Mouse (Mus musculus) embryonic facial prominence, embryonic 13.5 days (tissue): ENCODE results near the gene Apobec3. TPM values are rescaled to one million over a fixed set of nuclear protein-coding genes. Genes with fewer than 3 reads are reported as not detected.
"Not testable (repeated sequence)": the region's sequence is repeated elsewhere in the genome, so short reads cannot be mapped to it uniquely, and the experiment has no call there.

Source experiments
- ATAC-seq: fragments of 200-750 bp; cut with Nextera tagmentation; 2 replicates; pipeline ENCODE4 v1.8.0; 2017; ENCODE audit warnings: low read depth; ENCODE audit not compliant: insufficient number of reproducible peaks, insufficient read depth, low FRiP score, low TSS enrichment
- H3K27ac ChIP-seq: fragments of 300-500 bp; sonication (generic); 2 replicates; pipeline ENCODE4 v1.5.1; 2015; ENCODE audit warnings: moderate library complexity, mild to moderate bottlenecking, inconsistent platforms
- H3K27me3 ChIP-seq: fragments of 300-500 bp; sonication (generic); 2 replicates; pipeline ENCODE4 v1.6.1; 2015; ENCODE audit warnings: mild to moderate bottlenecking, inconsistent platforms
- H3K36me3 ChIP-seq: fragments of 300-500 bp; sonication (generic); 2 replicates; pipeline ENCODE4 v1.6.1; 2015; ENCODE audit warnings: mild to moderate bottlenecking, inconsistent platforms
- H3K4me1 ChIP-seq: fragments of 300-500 bp; sonication (generic); 2 replicates; pipeline ENCODE4 v1.6.1; 2015; ENCODE audit warnings: inconsistent platforms
- H3K4me2 ChIP-seq: fragments of 300-500 bp; sonication (generic); 2 replicates; pipeline ENCODE4 v1.6.1; 2015; ENCODE audit warnings: moderate library complexity, mild to moderate bottlenecking, inconsistent platforms
- H3K4me3 ChIP-seq: fragments of 300-500 bp; sonication (generic); 2 replicates; pipeline ENCODE4 v1.5.1; 2015; ENCODE audit warnings: mild to moderate bottlenecking, inconsistent platforms
- H3K9ac ChIP-seq: fragments of 300-500 bp; sonication (generic); 2 replicates; pipeline ENCODE4 v1.6.1; 2015; ENCODE audit warnings: mild to moderate bottlenecking, inconsistent platforms
- H3K9me3 ChIP-seq: fragments of 300-500 bp; sonication (generic); 2 replicates; pipeline ENCODE4 v1.6.1; 2016; ENCODE audit warnings: inconsistent platforms
- WGBS: fragments of 180-500 bp; shearing (Covaris S2); methylation state at CpG from one replicate; pipeline ENCODE4 v1.1.7; 2015; ENCODE audit warnings: mixed read lengths; 5-methylcytosine and 5-hydroxymethylcytosine counted together
- polyA plus RNA-seq: library from polyadenylated mRNA; unstranded; fragments of >200 nt; fragmentation: Nextera tagmentation; extraction: Ambion mirVana; gene quantifications from 2 replicates; pipeline ENCODE4 v1.2.1, GENCODE M21; 2015

The Apobec3 gene
- polyA plus RNA-seq, 1 experiment from 2014 or later, result 11.0 TPM

DNA sequence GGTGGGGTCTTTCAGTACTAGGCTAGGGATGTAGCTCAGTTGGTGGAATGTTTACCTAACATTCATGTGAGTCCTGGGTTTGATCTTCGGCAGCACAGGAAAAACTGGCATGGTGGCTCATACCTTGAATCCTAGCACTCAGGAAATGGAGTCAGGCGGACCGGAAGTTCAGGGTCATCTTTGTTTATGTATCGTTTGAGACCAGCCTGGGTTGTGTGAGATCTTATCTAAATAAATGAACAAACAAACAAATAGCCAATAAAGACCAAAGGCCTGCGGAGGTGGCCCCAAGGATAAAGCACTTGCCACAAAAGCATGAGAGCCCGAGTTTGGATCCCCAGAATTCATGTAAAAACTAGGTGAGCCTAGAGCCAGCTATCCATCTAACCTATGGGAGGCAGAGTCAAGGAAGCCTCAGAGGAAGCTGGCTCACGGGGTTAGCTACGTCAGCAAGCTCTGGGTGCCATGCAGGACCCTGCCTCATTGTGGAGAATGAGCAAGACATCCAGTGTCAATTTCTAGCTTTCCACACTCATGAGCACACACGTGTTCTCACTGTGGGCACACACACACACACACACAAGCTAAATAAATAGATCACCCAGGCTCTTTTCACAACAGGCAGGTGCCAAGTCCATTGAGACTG is 4.7 kb downstream of the Apobec3 start:
- H3K4me2 ChIP-seq, result no peak overlapping the region
- 70% methylated on average over 9 of the region's 9 CpGs for WGBS
- H3K9me3 ChIP-seq, result no peaks in the 10 kb centered on the region
- H3K27me3 ChIP-seq, result peaks cover 26% of the 10 kb centered on the region
- no peaks in the 10 kb centered on the region for H3K36me3 ChIP-seq
- no peak for ATAC-seq
- H3K9ac ChIP-seq, result no peak overlapping the region
- no peak overlapping the region for H3K4me3 ChIP-seq
- H3K27ac ChIP-seq, result peak overlapping the region; percentile 22; the same call in 1 of the 2 replicates
- peaks cover 13% of the 10 kb centered on the region for H3K4me1 ChIP-seq

DNA sequence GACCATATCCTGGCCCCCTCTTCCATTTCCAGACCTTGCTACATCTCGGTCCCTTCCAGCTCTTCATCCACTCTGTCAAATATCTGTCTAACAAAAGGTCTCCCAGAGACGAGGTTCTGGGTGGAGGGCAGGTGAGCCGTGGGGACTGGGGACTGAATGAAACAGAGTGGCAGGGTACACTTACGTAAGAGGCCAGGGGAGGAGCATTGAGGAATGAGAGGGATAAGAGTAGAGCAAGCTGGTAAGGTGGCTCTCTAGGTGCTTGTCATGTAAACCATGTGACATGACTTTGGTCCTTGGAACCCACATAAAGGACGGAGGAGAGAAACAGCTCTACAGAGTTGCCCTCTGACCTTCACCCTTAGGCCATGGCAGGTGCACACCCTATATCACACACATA is 7.5 kb downstream of the Apobec3 start:
- Histone ChIP-seq H3K27ac (no peak overlapping the region), H3K4me2 (no peak overlapping the region), H3K36me3 (no peaks in the 10 kb centered on the region), H3K9me3 (no peaks in the 10 kb centered on the region), H3K4me1 (no peaks in the 10 kb centered on the region), H3K4me3 (no peak overlapping the region), H3K9ac (no peak overlapping the region), H3K27me3 (no peaks in the 10 kb centered on the region)
- 83% methylated on average over 5 of the region's 5 CpGs for WGBS
- ATAC-seq, result no peak

DNA sequence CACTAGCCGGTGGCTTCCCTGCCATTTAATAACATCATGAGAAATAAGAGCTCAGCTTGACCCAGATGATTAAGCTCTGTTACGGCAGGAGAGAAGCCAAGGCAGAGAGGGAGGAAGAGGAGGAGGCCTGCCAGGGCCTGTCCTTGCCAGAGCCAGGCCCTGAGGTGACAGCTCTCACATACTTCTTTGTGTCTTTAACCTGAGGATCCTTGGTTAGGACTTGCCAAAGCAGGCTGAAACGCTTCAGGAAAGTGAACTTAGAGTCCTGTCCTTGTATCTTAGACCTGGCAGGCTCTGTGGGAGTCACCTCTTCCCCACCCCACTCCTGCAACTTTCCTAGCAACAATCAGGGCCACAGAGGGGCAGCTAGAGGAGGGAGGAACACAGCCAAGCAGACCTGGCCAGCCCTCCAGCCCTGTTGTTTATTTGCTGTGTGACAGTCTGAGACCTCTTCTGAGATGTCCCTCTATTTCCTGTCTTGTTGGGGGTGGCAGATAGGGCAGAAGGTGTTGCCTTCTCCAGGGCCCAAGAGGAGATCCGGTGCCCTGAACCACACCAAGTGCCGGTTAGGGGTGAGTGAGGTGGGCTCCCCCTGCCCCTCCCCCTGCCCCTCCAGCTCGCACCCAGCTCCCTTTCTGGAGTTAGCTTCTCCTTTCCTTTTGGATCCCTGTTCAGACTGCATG is 8.5 kb downstream of the Apobec3 start:
- Histone ChIP-seq H3K9ac (0 out of 2 replicates have a peak overlapping the region, but pooled peaks have one; percentile 27), H3K27ac (peak overlapping the region; percentile 29), H3K9me3 (no peaks in the 10 kb centered on the region), H3K4me1 (no peaks in the 10 kb centered on the region), H3K27me3 (no peaks in the 10 kb centered on the region), H3K36me3 (no peaks in the 10 kb centered on the region), H3K4me2 (no peak overlapping the region), H3K4me3 (no peak overlapping the region)
- no peak for ATAC-seq
- WGBS, result 71% methylated on average over 6 of the region's 6 CpGs

DNA sequence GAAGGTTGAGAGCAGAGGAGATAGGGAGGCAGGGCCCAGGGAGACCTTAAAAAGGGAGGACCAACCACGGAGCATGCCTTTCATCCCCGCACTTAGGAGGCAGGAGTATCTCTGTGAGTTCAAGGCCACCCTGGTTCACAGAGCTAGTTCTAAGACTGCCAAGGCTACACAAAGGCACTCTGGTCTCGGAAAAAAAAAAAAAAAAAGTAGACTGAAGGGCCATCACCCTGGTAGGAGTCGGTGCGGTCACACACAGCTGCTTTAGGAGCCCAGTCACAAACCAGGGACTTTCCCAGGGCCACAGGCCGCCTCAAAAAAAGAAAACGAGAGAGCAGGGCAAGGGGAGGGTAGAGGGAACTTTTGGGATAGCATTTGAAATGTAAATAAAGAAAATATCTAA is 9.3 kb downstream of the Apobec3 start:
- no peak overlapping the region for H3K9ac ChIP-seq
- H3K4me1 ChIP-seq, result no peaks in the 10 kb centered on the region
- ATAC-seq, result no peak
- no peak overlapping the region for H3K4me2 ChIP-seq
- WGBS, result 73% methylated on average over 7 of the region's 7 CpGs
- H3K9me3 ChIP-seq, result no peaks in the 10 kb centered on the region
- no peaks in the 10 kb centered on the region for H3K36me3 ChIP-seq
- H3K27me3 ChIP-seq, result no peaks in the 10 kb centered on the region
- no peak overlapping the region for H3K27ac ChIP-seq
- no peak overlapping the region for H3K4me3 ChIP-seq

DNA sequence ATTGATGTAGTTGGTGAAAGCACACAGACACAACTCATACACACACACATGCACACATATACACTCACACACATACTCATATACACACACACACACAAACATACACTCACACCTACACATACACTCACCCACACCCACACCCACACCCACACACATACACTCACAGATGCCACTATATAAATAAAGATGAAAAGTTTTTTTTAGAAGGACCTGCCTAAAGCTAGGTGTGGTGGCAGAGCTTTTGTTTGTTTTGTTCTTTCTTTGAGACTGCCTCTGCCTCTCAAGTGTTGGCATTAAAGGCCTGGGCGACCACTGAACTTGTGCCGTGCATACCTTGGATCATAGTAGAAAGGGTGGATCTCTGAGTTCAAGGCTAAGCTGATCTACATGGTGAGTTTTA is 9.9 kb downstream of the Apobec3 start:
- 89% methylated on average over 2 of the region's 2 CpGs for WGBS
- Histone ChIP-seq H3K9me3 (no peaks in the 10 kb centered on the region), H3K4me1 (no peaks in the 10 kb centered on the region), H3K9ac (no peak overlapping the region), H3K27me3 (peaks cover 3% of the 10 kb centered on the region; the same call in 1 of the 2 replicates), H3K27ac (no peak overlapping the region), H3K36me3 (no peaks in the 10 kb centered on the region), H3K4me2 (no peak overlapping the region), H3K4me3 (no peak overlapping the region)
- no peak for ATAC-seq

DNA sequence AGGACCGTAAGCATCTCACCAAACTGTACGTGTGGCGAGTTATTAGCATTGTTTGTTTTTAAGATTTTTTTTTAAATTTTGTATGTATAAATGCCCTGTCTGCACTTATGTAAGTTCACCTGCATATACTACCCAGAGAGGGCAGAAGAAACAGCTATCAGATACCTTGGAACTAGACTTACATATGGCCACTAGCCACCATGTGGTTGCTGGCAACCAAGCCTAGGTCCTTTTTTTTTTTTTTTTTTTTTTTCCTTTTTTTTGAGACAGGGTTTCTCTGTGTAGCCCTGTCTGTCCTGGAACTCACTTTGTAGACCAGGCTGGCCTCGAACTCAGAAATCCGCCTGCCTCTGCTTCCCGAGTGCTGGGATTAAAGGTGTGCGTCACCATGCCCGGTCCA is 11.6 kb downstream of the Apobec3 start:
- not testable (repeated sequence) for ATAC-seq, H3K27me3 ChIP-seq, H3K36me3 ChIP-seq, H3K9ac ChIP-seq, H3K27ac ChIP-seq, H3K4me2 ChIP-seq, H3K9me3 ChIP-seq, H3K4me3 ChIP-seq, H3K4me1 ChIP-seq
- 95% methylated on average over 8 of the region's 8 CpGs for WGBS

DNA sequence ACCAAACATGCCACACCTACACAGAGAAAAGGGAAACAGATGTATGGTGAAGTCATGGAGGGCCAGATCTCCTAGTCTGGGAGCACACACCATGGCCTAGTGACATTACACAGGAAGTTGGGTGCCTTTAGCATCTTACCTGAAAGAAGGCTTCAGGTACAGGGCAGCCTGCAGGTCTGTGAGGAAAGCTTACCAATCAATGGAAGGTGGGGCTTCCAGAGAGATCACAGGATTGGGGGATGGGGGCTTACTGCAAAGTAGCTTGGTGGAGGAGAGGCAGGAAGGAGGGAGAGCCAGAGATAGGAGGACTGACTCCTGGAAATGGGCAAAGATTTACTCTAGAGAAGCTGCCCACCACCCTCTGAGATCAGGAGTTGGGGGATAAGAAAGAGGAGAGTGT is 12.5 kb downstream of the Apobec3 start:
- H3K36me3 ChIP-seq, result no peaks in the 10 kb centered on the region
- no peaks in the 10 kb centered on the region for H3K4me1 ChIP-seq
- no peak overlapping the region for H3K9ac ChIP-seq
- H3K27ac ChIP-seq, result no peak overlapping the region
- H3K4me2 ChIP-seq, result no peak overlapping the region
- H3K27me3 ChIP-seq, result peaks cover 8% of the 10 kb centered on the region; the same call in 1 of the 2 replicates
- no peaks in the 10 kb centered on the region for H3K9me3 ChIP-seq
- no peak for ATAC-seq
- H3K4me3 ChIP-seq, result no peak overlapping the region

DNA sequence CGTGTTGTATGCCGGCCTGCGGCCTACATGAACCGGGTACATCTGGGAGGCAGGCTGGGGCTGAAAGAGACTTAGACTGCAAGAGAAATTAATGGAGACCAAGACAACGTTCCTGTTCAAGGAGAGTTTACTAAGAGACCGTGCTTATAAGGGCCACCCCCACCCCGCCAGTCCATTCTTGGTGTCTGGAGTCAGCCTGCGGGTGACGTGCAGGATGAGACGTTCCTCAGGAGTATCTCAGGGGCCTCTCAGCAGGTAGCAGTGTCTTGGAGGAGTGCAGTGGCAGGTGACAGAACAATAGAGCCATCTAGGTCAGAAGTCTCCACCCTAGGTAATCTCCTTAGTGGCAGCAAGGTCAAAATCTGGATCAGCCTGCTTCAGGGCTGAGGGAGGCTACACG is 13.2 kb downstream of the Apobec3 start:
- ATAC-seq, result not testable (repeated sequence)

DNA sequence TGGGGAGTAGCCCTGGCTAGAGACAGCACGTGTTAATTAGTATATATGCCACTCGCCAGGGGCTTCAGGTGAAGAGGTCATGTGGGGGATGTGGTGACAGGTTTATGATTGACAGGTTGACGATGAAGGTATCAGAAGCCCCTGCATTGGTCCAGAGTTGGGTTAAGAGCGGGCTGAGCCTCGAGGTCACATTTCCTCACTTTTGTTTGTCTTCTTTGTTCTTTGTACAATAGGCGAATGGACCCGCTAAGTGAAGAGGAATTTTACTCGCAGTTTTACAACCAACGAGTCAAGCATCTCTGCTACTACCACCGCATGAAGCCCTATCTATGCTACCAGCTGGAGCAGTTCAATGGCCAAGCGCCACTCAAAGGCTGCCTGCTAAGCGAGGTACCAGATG is 13.8 kb downstream of the Apobec3 start:
- Histone ChIP-seq H3K9ac (no peak overlapping the region), H3K27ac (no peak overlapping the region), H3K9me3 (no peaks in the 10 kb centered on the region), H3K36me3 (no peaks in the 10 kb centered on the region), H3K4me1 (no peaks in the 10 kb centered on the region), H3K4me3 (no peak overlapping the region), H3K27me3 (peaks cover 8% of the 10 kb centered on the region; the same call in 1 of the 2 replicates), H3K4me2 (no peak overlapping the region)
- no peak for ATAC-seq
- 75% methylated on average over 12 of the region's 12 CpGs for WGBS

More for the DNA sequence above, 13.2 kb downstream of the Apobec3 start:
- not testable (repeated sequence) for H3K36me3 ChIP-seq, H3K4me2 ChIP-seq, H3K9ac ChIP-seq, H3K27me3 ChIP-seq, H3K27ac ChIP-seq, H3K4me1 ChIP-seq, H3K9me3 ChIP-seq, H3K4me3 ChIP-seq
- 82% methylated on average over 11 of the region's 11 CpGs for WGBS

DNA sequence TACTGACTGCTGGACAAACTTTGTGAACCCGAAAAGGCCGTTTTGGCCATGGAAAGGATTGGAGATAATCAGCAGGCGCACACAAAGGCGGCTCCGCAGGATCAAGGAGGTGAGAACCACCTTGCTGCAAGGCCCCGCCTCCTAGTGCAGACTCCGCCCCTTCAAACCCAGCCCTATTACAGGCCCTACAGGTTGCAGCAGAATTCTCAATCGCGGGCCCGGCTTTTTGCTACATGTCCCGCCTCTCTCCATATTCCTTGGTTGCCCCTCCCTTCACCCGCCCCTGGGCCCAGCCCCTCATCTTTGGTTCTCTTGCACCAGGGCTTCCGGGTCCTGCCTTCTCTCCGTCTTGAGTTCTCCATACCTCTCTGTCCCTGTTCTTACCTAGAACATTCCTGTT is 15.4 kb downstream of the Apobec3 start:
- no peak for ATAC-seq
- Histone ChIP-seq H3K4me1 (no peaks in the 10 kb centered on the region), H3K4me2 (no peak overlapping the region), H3K27ac (no peak overlapping the region), H3K27me3 (peaks cover 8% of the 10 kb centered on the region; the same call in 1 of the 2 replicates), H3K9ac (no peak overlapping the region), H3K36me3 (no peaks in the 10 kb centered on the region), H3K9me3 (no peaks in the 10 kb centered on the region), H3K4me3 (no peak overlapping the region)
- WGBS, result 39% methylated on average over 14 of the region's 14 CpGs

DNA sequence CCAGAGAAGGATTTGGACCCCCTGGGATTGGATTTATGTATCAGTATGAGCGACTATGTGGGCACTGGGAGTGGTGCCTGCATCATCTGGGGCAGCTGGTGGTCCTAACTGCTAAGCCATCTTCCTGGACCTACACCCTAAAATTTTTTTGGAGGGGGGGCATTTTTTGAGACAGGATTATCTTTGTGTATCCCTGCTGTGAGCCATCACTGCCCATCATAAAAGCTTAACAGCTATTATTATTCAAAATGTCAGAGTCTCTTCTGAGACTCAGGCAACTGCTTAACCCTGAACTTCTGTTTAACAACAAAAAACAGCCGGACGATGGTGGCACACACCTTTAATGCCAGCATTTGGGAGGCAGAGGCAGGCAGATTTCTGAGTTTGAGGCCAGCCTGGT is 17.5 kb downstream of the Apobec3 start:
- H3K9ac ChIP-seq, H3K4me3 ChIP-seq: not testable (repeated sequence)
- WGBS, result 87% methylated on average over 3 of the region's 3 CpGs

DNA sequence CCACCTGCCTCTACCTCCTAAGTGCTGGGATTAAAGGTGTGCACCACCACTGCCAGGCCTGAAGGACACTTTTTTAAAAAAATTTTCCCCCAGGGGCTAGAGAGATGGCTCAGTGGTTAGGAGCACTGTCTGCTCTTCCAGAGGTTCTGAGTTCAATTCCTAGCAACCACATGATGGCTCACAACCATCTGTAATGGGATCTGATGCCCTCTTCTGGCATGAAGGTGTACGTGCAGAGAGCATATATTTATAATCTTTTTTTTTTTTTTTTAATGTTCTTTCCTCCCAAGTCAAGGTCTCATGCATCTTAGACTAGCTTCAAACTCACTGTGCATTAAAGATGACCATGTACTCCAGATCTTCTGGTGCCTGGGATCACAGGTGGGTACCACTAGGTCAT is 19.4 kb downstream of the Apobec3 start:
- H3K9me3 ChIP-seq, H3K4me1 ChIP-seq, H3K4me2 ChIP-seq, H3K36me3 ChIP-seq, H3K4me3 ChIP-seq, H3K9ac ChIP-seq, H3K27me3 ChIP-seq, H3K27ac ChIP-seq, ATAC-seq: not testable (repeated sequence)
- 79% methylated on average over 1 of the region's 1 CpGs for WGBS

More for the DNA sequence above, 17.5 kb downstream of the Apobec3 start:
- not testable (repeated sequence) for H3K27me3 ChIP-seq, H3K4me2 ChIP-seq, H3K9me3 ChIP-seq, H3K4me1 ChIP-seq, ATAC-seq, H3K36me3 ChIP-seq, H3K27ac ChIP-seq
